Mouse (Mus musculus): Measurements from ENCODE around the gene Arl10. TPM values are rescaled to one million over a fixed set of nuclear protein-coding genes. Genes with fewer than 3 reads are reported as not detected.

Gene Arl10
- 19.0 and 19.2 TPM in 2 replicates for polyA plus RNA-seq (2015; fragmentation: Nextera tagmentation; extraction: Ambion mirVana)

DNA sequence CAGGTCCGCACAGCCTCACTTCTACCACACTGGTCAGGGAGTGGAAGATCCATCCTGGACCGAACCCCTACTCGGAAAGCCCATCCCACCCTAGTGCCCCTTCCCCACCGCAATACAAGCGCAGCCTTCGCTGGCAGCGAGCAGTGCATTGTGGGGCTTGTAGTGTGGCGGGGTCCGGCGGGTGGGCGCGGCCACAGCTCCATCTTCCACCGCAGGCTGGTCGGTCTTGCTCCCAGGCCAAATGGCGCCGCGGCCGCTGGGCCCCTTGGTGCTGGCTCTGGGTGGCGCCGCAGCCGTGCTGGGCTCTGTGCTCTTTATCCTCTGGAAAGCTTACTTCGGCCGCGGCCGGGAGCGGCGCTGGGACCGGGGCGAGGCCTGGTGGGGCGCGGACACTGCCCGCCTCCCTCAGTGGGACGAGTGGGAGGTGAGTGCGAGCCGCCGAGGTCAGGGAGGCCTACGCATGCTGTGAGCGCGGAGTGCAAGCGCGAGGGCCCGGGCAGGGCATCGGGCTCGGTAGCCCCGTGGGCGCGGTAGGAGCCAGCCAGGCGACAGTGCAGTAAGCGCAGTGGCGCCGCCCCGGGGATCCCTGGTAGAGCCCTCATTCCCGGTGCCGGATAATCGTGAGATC, at the start of gene Arl10:
Arl10 (plus strand) TSS at position 162 of the 628 bp plus-strand sequence.
- Histone ChIP-seq H3K27ac (replicated peaks) (peak within 1 kb of the TSS; percentile 85), H3K27me3 (replicated peaks) (no peaks in the 10 kb centered on the region), H3K4me2 (peak within 1 kb of the TSS; percentile 83), H3K9me3 (no peaks in the 10 kb centered on the region), H3K4me3 (peak within 1 kb of the TSS; percentile 92), H3K9ac (peak within 1 kb of the TSS; percentile 94), H3K36me3 (peaks cover 38% of the 10 kb centered on the region), H3K4me1 (peaks cover 30% of the 10 kb centered on the region)
- WGBS: under 1% methylated on average over 55 of the region's 55 CpGs
- ATAC-seq (ENCODE audit: extremely low read depth, insufficient number of reproducible peaks, low FRiP score, low TSS enrichment): peak; percentile 77

DNA sequence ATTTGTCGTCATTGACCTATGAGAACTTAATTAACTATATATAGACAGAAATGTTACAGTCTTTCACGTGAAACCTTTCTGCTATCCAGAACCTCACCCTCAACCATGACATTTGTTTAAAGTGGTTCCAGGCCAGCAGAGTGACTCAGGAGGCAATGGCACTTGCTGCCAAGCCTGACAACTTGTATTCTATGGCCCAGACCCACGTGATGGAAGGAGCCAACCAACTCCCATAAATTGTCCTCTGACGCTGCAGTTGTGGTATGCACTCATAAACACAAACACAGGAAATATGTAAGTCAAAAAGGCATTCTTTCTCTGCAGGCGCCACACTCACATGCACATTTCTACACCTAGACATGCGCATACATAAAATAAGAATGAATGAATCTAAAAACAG, 47.7 kb upstream of the Arl10 start:
- WGBS: 83% methylated on average over 6 of the region's 6 CpGs
- no peak overlapping the region for H3K4me3 ChIP-seq
- H3K27ac ChIP-seq (replicated peaks): no peak overlapping the region
- no peaks in the 10 kb centered on the region for H3K4me1 ChIP-seq
- H3K4me2 ChIP-seq: no peak overlapping the region
- H3K9me3 ChIP-seq: no peaks in the 10 kb centered on the region
- ATAC-seq (ENCODE audit: extremely low read depth, insufficient number of reproducible peaks, low FRiP score, low TSS enrichment): no peak
- H3K27me3 ChIP-seq (replicated peaks): no peaks in the 10 kb centered on the region
- peaks cover 69% of the 10 kb centered on the region for H3K36me3 ChIP-seq
- no peak overlapping the region for H3K9ac ChIP-seq

DNA sequence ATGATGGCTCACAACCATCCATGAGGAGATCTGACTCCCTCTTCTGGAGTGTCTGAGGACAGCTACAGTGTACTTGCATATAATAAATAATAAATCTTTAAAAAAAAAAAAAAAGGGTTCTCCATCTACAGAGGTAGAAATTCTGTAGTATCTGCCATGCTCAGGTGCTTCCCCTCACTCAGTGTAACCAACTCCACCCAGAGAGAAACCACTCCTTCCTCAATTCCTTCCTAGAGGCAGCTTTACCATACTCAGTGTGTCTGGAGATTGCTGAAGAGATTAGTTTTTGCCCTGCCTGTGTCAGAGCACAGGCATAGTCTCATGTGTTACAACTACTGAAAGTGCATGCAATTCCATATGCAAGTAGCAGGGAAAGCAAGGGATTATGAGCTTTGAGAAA, 42.7 kb upstream of the Arl10 start:
- ATAC-seq (ENCODE audit: extremely low read depth, insufficient number of reproducible peaks, low FRiP score, low TSS enrichment): no peak
- Histone ChIP-seq H3K4me2 (no peak overlapping the region), H3K4me3 (no peak overlapping the region), H3K27me3 (replicated peaks) (no peaks in the 10 kb centered on the region), H3K36me3 (peaks cover 72% of the 10 kb centered on the region), H3K27ac (replicated peaks) (no peak overlapping the region), H3K4me1 (no peaks in the 10 kb centered on the region), H3K9ac (no peak overlapping the region), H3K9me3 (no peaks in the 10 kb centered on the region)

DNA sequence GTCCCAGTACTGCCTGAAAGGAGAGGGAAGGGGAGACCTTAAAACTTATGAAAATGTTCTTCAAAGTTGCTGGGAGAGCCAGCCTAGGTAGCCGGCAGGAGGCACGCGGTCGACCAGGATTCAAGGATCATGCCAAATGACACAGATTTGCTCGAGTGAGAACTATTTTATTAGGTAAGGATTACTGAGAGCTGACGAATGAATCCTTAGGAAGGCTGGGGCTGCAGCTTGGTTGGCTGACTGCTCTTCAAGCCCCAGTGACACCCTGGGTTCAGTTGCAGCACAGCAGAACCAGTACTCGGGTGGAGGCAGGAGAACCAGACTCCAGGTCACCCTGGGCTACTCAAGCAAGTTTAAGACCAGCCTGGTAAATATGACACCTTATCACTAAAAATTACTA, 26.8 kb upstream of the Arl10 start:
- ATAC-seq (ENCODE audit: extremely low read depth, insufficient number of reproducible peaks, low FRiP score, low TSS enrichment): no peak
- no peak overlapping the region for H3K9ac ChIP-seq
- H3K9me3 ChIP-seq: no peaks in the 10 kb centered on the region
- no peak overlapping the region for H3K27ac ChIP-seq (replicated peaks)
- WGBS: 82% methylated on average over 7 of the region's 7 CpGs
- H3K27me3 ChIP-seq (replicated peaks): no peaks in the 10 kb centered on the region
- no peak overlapping the region for H3K4me2 ChIP-seq
- no peaks in the 10 kb centered on the region for H3K4me1 ChIP-seq
- H3K36me3 ChIP-seq: peaks cover 66% of the 10 kb centered on the region
- no peak overlapping the region for H3K4me3 ChIP-seq

DNA sequence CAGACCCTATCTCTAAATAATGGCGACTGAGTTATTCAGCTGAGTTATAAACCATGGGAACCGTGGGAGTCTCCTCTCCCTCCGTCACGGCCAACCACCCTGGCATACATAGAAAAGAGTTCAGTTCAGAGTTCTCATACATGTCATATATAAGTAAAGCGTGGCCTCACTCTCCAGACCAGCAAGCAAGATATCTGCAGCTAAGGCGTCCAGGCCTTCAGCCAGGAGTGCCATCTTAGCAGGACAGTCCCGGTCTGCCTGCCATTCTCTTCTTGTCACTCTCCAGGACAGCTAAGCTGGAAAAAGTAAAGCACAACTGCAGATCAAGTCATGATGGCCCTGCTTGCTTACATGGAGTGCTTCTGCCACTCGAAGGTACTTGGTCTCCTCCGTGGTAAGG, 18.6 kb upstream of the Arl10 start:
- Histone ChIP-seq H3K36me3 (peaks cover 98% of the 10 kb centered on the region), H3K4me1 (no peaks in the 10 kb centered on the region), H3K9ac (no peak overlapping the region), H3K4me3 (no peak overlapping the region), H3K27ac (replicated peaks) (no peak overlapping the region), H3K4me2 (no peak overlapping the region), H3K9me3 (no peaks in the 10 kb centered on the region), H3K27me3 (replicated peaks) (no peaks in the 10 kb centered on the region)
- WGBS: 90% methylated on average over 9 of the region's 9 CpGs
- ATAC-seq (ENCODE audit: extremely low read depth, insufficient number of reproducible peaks, low FRiP score, low TSS enrichment): no peak

DNA sequence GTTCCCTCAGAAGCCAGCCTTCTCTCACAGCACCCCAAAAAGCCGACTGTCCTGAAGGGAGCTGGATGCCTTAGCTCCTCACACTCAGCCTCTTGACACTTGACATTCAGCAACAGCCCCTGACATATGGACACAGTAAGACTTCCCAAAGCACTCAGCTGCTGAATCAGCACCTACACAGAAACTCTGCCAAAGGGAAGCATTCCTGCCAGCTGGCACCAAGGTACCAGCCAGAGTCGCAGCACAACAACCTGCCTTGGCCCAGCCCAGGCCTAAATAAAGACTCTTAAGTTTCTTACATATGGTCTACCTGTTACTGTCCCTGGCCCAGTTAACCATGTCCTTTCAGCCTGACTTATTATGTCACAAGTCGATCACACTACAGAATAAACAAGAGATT, 18.0 kb upstream of the Arl10 start:
- no peak overlapping the region for H3K4me3 ChIP-seq
- H3K27ac ChIP-seq (replicated peaks): no peak overlapping the region
- H3K4me1 ChIP-seq: no peaks in the 10 kb centered on the region
- H3K36me3 ChIP-seq: peaks cover 98% of the 10 kb centered on the region
- ATAC-seq (ENCODE audit: extremely low read depth, insufficient number of reproducible peaks, low FRiP score, low TSS enrichment): no peak
- no peak overlapping the region for H3K9ac ChIP-seq
- no peak overlapping the region for H3K4me2 ChIP-seq
- no peaks in the 10 kb centered on the region for H3K27me3 ChIP-seq (replicated peaks)
- 78% methylated on average over 3 of the region's 3 CpGs for WGBS
- H3K9me3 ChIP-seq: no peaks in the 10 kb centered on the region

DNA sequence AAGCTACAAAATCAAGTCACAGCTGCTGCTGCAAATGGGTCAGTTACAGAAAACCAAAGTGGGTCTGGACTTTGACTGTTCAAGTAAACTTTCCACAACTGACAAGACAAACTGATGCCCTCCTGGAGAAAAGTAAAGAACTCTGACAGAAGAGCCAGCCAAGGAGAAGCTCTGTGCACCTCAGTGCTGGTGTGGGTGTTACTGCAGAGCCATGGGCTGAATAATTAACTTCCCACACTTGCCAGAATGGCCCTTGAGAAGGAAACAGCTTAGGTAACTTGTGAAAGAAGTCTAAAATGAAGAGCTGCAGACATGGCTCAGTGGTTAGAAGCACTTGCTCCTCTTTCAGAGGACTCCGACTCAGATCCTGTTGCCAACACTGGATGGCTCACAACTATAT, 17.2 kb upstream of the Arl10 start:
- 90% methylated on average over 1 of the region's 1 CpGs for WGBS
- H3K9me3 ChIP-seq: no peaks in the 10 kb centered on the region
- no peak overlapping the region for H3K9ac ChIP-seq
- no peak for ATAC-seq (ENCODE audit: extremely low read depth, insufficient number of reproducible peaks, low FRiP score, low TSS enrichment)
- H3K4me2 ChIP-seq: no peak overlapping the region
- peaks cover 98% of the 10 kb centered on the region for H3K36me3 ChIP-seq
- H3K4me1 ChIP-seq: no peaks in the 10 kb centered on the region
- H3K27me3 ChIP-seq (replicated peaks): no peaks in the 10 kb centered on the region
- no peak overlapping the region for H3K4me3 ChIP-seq
- H3K27ac ChIP-seq (replicated peaks): no peak overlapping the region

DNA sequence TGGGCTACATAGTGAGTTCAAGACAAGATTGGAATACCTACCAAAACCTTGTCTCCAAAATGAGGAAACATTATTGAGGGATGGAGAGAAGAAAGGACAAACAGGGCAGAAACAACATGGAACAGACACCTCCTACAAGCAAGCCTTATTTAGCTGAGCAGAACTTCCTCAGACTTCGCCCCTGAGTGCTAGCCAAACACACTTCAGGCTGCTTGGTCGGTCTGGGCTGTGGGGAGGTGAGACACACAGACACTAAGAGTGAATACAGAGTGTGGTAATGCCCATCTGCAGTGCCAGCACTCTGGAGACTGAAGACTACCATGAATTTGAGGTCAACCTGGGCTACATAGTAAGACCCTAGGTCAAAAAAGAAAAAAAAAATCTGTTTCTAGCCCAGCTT, 15.2 kb upstream of the Arl10 start:
- no peak overlapping the region for H3K9ac ChIP-seq
- 94% methylated on average over 2 of the region's 2 CpGs for WGBS
- ATAC-seq (ENCODE audit: extremely low read depth, insufficient number of reproducible peaks, low FRiP score, low TSS enrichment): no peak

DNA sequence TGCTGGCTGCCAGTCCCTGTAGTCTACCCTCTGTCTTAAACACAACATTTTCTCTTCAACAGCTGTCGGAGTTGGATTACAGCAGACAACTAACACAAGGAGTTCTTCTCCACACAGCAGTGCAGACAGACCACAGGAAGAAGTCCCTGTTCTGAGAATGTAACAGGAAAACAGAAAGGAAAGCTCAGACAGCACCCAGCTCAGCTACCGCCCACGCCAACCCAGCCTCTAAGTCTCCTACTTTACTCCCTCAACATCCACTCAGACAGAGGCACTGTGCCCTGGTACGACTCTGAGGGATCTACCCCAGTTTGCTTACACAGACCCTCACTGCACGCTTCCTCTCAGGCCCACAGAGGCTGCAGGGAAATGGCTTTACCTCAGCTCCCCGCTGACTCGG, 14.2 kb upstream of the Arl10 start:
- peaks cover 76% of the 10 kb centered on the region for H3K36me3 ChIP-seq
- 91% methylated on average over 7 of the region's 7 CpGs for WGBS
- H3K27ac ChIP-seq (replicated peaks): no peak overlapping the region
- ATAC-seq (ENCODE audit: extremely low read depth, insufficient number of reproducible peaks, low FRiP score, low TSS enrichment): no peak
- H3K4me3 ChIP-seq: no peak overlapping the region
- H3K9me3 ChIP-seq: no peaks in the 10 kb centered on the region
- H3K4me2 ChIP-seq: no peak overlapping the region
- no peaks in the 10 kb centered on the region for H3K27me3 ChIP-seq (replicated peaks)
- H3K9ac ChIP-seq: no peak overlapping the region
- peaks cover 13% of the 10 kb centered on the region for H3K4me1 ChIP-seq

More for the DNA sequence above, 15.2 kb upstream of the Arl10 start:
- no peak overlapping the region for H3K4me3 ChIP-seq
- H3K9me3 ChIP-seq: no peaks in the 10 kb centered on the region
- H3K27ac ChIP-seq (replicated peaks): no peak overlapping the region
- H3K27me3 ChIP-seq (replicated peaks): no peaks in the 10 kb centered on the region
- H3K36me3 ChIP-seq: peaks cover 86% of the 10 kb centered on the region
- peaks cover 10% of the 10 kb centered on the region for H3K4me1 ChIP-seq
- no peak overlapping the region for H3K4me2 ChIP-seq

DNA sequence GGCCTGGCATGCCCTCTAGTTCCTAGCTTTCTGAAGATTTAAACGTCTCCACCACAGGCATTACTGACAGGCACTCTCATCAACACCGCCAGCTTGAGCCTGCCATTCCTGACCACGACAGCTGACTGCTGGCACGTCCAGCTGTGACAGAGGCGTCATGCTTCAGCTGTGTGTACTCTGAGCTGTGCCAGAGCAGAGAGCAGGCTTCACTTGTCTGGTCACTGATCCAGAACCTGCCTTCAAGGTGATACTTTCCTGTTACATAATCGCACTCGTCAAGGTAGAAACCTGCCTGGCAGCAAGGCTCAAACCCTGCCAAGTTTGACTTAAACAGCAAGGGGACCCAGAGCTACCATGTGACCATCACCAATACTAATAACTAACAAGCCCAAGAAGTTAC, 12.3 kb upstream of the Arl10 start:
- Histone ChIP-seq H3K4me3 (no peak overlapping the region), H3K36me3 (peaks cover 57% of the 10 kb centered on the region), H3K27me3 (replicated peaks) (no peaks in the 10 kb centered on the region)

DNA sequence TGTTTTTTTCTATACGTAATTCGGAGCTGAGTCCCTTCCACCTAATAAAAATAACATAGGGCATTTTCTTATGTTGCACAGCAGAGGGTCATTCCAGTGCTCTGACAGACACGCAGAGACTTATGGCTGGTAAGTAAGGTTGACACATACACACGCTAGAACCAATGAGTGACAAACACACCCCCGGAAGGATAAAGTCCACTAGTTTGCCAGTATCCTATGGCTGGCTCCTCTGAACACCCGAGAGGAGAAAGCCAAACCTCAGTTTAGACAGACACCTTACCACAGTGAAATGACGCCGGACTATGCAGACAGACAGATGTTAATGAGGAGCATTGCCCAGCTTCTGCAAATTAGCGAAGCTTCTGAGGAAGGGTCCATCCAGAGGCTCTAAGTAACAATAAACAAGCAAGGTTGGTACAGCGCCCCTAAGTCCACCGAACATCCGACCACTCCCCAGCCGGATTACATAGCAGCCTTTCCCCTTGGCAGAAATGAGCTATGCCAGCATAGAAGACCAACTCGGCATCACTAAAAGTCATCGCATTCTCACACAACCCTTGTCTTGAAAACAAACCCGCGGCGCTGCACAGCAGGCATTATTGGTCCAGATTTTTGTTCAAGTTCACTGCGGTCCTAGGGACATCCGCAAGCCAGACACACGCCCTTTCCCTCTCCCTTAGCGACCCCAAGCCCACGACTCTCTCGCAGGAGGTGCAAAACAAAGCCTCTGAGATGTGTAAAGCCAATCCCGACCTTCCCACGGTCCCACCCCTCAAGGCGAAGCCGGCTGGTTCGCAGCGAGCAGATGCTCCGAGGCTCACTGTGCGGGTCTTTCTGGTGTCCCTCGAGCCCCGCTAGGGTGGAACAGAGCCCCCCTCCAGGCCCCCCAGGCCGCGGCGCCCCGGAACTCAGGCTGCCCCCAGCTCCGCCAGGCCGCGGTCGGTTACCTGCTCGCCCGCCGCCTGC, 10.3 kb upstream of the Arl10 start:
- Histone ChIP-seq H3K4me1 (peaks cover 16% of the 10 kb centered on the region), H3K27me3 (replicated peaks) (no peaks in the 10 kb centered on the region), H3K9me3 (no peaks in the 10 kb centered on the region), H3K4me2 (peak overlapping the region; percentile 91), H3K4me3 (peak overlapping the region; percentile 87), H3K27ac (replicated peaks) (peak overlapping the region; percentile 73), H3K36me3 (peaks cover 37% of the 10 kb centered on the region), H3K9ac (peak overlapping the region; percentile 96)
- WGBS: 9% methylated on average over 45 of the region's 45 CpGs
- peak; percentile 16; the same call in 1 of the 2 replicates for ATAC-seq (ENCODE audit: extremely low read depth, insufficient number of reproducible peaks, low FRiP score, low TSS enrichment)

More for the DNA sequence above, 12.3 kb upstream of the Arl10 start:
- H3K4me1 ChIP-seq: peaks cover 16% of the 10 kb centered on the region
- no peaks in the 10 kb centered on the region for H3K9me3 ChIP-seq
- no peak overlapping the region for H3K9ac ChIP-seq
- WGBS: 72% methylated on average over 7 of the region's 7 CpGs
- no peak overlapping the region for H3K27ac ChIP-seq (replicated peaks)
- no peak for ATAC-seq (ENCODE audit: extremely low read depth, insufficient number of reproducible peaks, low FRiP score, low TSS enrichment)
- no peak overlapping the region for H3K4me2 ChIP-seq

All from heart, embryonic 13.5 days (tissue).